Mouse (Mus musculus): ENCODE data around the gene Atp6v1f.

GRCm38 (mm10) chr6:29500177-29500576 is 32.7 kb downstream of the Atp6v1f start:
- no peak for TF ChIP-seq CTCF (IDR thresholded peaks at IDR 0.05; ENCODE audit: low read depth)
- no peak for TF ChIP-seq EP300 (IDR thresholded peaks at IDR 0.05; ENCODE audit: low read depth)
